Mouse (Mus musculus) bone marrow, adult 2 months (tissue): ENCODE measurements at regions not wholly inside any gene's neighbourhood (a gene's known extent, or its start where the extent isn't known, plus 50 kb on each side); places are given as distances from the start of the nearest gene placed in this dataset.
"Not testable (repeated sequence)": the region's sequence is repeated elsewhere in the genome, so short reads cannot be mapped to it uniquely, and the experiment has no call there.

ENCODE experiments used
- H3K27ac ChIP-seq: fragments of 200-500 bp; 2 replicates; pipeline ENCODE4 v1.5.1; 2012; ENCODE audit warnings: low read depth, mild to moderate bottlenecking, control low read depth, inconsistent platforms, low read length; ENCODE audit not compliant: control insufficient read depth, poor library complexity, insufficient read depth
- H3K4me1 ChIP-seq: fragments of 200-500 bp; 2 replicates; pipeline ENCODE4 v1.6.1; 2011; ENCODE audit warnings: low read length; ENCODE audit not compliant: control insufficient read depth, insufficient read depth
- H3K4me3 ChIP-seq: fragments of 200-500 bp; replicated peaks from 2 replicates; pipeline ENCODE3; 2011; ENCODE audit warnings: mild to moderate bottlenecking, low read depth, low read length, control low read depth; ENCODE audit not compliant: control insufficient read depth
- CTCF ChIP-seq: fragments of 200-500 bp; IDR thresholded peaks from 2 replicates; pipeline ENCODE4 v1.5.1; 2011; ENCODE audit warnings: low read length, control low read depth; ENCODE audit not compliant: control insufficient read depth, insufficient read depth
- POLR2A ChIP-seq: fragments of 200-500 bp; IDR thresholded peaks from 2 replicates; pipeline ENCODE4 v1.6.1; 2011; ENCODE audit warnings: low read depth, mild to moderate bottlenecking, control low read depth, low read length, borderline replicate concordance; ENCODE audit not compliant: control insufficient read depth
- WGBS: fragments of 180-500 bp; shearing (Covaris S2); methylation state at CpG from one replicate; pipeline ENCODE4 v1.1.7; 2018; 5-methylcytosine and 5-hydroxymethylcytosine counted together

DNA sequence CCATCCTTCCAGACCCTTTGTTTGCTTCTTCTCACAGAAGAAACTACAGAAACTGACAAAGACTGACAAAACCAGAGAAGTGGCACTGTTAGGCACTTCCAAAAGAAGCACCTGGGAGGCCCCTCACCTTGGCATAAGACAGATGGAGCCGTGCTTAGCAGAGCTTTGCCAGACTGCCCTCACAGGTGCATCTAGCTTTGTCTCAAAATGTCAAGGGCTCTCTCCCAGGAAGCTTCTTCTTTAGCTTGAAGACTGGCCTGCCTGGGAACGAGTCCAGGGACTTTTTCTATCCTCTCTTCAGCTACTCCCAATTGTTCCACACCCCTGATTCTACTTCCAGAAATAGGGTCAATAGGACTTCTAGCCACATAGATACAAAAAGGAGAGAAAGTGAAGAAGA, 219.4 kb downstream of the Dad1 start:
- Histone ChIP-seq H3K4me1 (no peaks in the 10 kb centered on the region), H3K27ac (no peak overlapping the region), H3K4me3 (no peak overlapping the region)
- TF ChIP-seq CTCF, result no peak
- no peak for TF ChIP-seq POLR2A
- WGBS, result 73% methylated on average over 2 of the region's 2 CpGs

DNA sequence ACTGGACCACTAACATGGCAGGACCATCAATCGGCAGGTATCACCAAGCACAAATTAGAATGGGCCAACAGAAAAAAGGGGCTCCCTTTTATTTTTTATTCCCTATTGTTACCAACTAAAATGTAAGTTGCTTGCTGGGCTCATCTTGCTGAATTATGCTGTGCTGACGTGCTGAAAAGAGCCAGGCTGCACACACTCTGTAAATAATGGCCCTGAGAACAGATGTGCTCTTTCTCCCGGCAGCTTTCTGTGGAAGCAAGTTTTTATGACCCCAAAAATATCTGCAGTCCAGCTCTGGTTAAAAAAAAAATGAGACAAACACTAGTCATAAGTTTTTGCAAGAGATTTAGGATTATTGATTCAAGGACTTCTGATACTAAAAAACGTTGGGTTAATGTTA, 230.4 kb downstream of the Dad1 start:
- H3K4me3 ChIP-seq, result no peak overlapping the region
- H3K4me1 ChIP-seq, result no peaks in the 10 kb centered on the region
- 79% methylated on average over 4 of the region's 4 CpGs for WGBS
- no peak overlapping the region for H3K27ac ChIP-seq
- TF ChIP-seq POLR2A (no peak), CTCF (no peak)

DNA sequence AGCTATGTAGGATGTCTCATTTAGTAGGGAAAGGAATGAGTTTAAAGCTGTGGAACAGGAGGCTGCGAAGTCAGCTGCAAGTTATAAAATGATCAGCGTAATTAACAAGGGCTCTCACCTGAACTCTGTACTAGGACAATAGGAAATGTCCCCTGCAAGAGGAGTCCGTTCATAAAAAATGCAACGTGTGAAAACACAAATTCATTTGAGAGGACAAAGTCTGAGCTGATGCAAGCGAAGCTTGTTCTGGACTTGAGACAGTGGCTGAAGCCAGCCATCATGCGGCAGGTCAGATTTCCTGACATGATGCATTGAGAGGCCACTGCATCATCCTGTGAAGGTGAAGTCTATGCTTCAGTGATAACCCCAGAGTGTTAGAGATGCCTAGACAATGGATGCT, 232.5 kb downstream of the Dad1 start:
- H3K4me1 ChIP-seq, result no peaks in the 10 kb centered on the region
- TF ChIP-seq POLR2A (no peak), CTCF (no peak)
- no peak overlapping the region for H3K4me3 ChIP-seq
- WGBS, result 79% methylated on average over 6 of the region's 6 CpGs
- no peak overlapping the region for H3K27ac ChIP-seq

DNA sequence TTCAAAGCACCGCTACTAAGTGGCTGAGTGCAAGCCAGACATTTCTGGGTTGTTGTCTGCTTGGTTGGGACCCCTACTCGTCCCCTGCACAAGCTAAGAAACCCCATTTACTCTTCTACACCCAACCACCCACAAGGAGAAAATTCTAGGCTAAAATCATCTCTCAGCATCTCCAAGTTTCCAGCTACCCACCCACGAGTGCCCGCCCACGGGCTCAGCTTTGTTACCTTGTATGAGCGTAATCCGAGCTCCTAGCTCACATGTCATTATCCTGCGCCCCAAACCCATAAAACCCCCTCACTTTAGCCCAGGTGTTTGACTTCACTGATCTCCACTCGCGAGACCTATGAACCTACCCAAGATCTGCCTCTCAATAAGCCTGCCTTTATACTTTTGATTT, 239.3 kb downstream of the Dad1 start:
- Histone ChIP-seq H3K4me3 (no peak overlapping the region), H3K4me1 (no peaks in the 10 kb centered on the region), H3K27ac (no peak overlapping the region)
- TF ChIP-seq CTCF (no peak), POLR2A (no peak)
- 82% methylated on average over 10 of the region's 10 CpGs for WGBS

DNA sequence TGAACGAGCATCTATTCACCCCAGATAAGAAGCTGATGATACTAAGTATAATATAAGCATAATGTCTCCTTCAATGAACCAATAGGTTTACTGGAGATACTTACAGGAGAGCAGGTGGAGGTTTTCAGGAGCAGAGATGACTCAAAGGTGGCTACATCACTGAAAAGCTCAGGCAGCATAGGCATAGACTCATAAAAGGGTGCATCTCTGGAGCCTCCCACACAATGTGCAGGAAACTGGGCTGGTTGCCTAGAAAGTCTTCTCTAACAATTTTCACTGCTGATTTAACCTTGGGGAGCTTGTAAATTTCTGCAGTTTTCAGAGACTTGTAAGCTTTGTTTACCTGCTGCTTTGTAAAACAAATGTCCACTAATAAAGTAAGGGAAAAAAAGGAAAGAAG, 251.8 kb downstream of the Dad1 start:
- 67% methylated on average over 1 of the region's 1 CpGs for WGBS
- TF ChIP-seq CTCF, result no peak
- no peak for TF ChIP-seq POLR2A
- Histone ChIP-seq H3K4me1 (no peaks in the 10 kb centered on the region), H3K4me3 (no peak overlapping the region), H3K27ac (no peak overlapping the region)

DNA sequence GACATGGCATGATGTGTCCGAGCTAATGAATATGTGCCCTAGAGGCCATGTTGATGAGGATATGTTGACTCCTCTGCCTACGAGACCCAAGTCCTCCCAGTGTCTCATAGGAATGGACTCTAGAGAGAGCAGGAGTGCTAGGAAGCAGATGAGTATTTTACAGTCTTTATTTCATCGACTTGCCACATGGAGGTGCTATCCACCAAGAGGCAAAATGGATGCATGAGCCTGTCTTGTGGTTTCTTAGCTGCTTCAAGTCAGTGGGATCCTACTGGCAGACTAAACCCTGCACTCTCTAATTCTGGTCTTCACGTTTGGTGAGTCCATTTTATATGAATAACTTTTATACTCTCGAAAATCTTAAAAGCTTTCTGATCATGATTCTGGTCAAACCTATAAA, 253.4 kb downstream of the Dad1 start:
- 64% methylated on average over 5 of the region's 5 CpGs for WGBS
- TF ChIP-seq CTCF, result no peak
- no peak for TF ChIP-seq POLR2A

DNA sequence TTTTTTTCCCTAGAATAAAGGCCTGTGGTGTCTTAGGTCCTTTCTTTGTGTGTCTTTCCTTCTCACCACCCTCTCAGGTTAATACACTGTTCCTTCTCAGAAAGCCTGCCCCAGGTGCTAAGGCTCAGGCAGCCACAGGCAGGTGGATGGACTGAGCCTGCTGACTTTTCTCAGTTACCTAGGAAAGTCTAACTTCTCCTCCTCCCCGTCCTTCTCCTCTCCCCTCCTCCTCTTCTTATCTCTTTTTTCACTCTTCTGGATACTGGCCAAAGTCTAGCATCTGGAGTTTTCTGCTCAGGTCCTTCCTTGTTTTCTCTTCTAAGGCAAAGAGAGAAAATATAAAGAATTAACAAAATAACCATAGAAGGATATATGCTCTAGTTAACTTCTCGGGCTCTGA, 260.5 kb downstream of the Dad1 start:
- TF ChIP-seq POLR2A, result no peak
- TF ChIP-seq CTCF, result no peak
- H3K4me3 ChIP-seq, result no peak overlapping the region
- WGBS, result 50% methylated on average over 2 of the region's 2 CpGs
- H3K4me1 ChIP-seq, result no peaks in the 10 kb centered on the region
- H3K27ac ChIP-seq, result no peak overlapping the region

More for the DNA sequence above, 253.4 kb downstream of the Dad1 start:
- Histone ChIP-seq H3K4me3 (no peak overlapping the region), H3K27ac (no peak overlapping the region), H3K4me1 (no peaks in the 10 kb centered on the region)

DNA sequence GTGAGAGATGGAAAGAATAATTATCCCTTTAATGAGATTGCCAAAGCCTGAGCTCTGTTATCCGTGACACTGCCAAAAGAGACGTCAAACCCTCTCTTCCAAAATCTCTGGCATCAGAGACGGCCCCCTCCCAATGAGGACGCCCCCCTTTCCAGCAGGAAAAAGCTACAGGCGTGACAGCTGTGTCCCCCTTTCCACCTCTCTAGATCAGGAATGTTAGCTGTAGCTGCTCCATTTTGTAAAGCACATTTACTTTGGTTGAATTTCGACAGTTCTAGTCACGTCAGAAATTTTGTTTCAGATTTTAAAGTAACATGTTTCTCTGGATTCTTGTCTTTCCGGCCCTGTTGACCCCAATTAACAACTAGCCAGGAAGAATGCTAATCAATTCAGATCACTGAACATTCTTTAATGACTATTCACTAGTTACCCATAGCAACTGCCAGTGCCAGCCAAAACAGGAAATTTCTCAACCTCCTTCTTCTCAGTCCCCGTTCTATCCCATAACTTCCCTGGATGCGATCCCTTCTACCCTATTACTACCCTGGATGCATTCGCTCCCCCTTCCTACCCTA, 261.1 kb downstream of the Dad1 start:
- TF ChIP-seq POLR2A, result no peak
- TF ChIP-seq CTCF, result no peak
- Histone ChIP-seq H3K27ac (no peak overlapping the region), H3K4me1 (no peaks in the 10 kb centered on the region), H3K4me3 (no peak overlapping the region)
- 72% methylated on average over 11 of the region's 11 CpGs for whole genome bisulfite sequencing

DNA sequence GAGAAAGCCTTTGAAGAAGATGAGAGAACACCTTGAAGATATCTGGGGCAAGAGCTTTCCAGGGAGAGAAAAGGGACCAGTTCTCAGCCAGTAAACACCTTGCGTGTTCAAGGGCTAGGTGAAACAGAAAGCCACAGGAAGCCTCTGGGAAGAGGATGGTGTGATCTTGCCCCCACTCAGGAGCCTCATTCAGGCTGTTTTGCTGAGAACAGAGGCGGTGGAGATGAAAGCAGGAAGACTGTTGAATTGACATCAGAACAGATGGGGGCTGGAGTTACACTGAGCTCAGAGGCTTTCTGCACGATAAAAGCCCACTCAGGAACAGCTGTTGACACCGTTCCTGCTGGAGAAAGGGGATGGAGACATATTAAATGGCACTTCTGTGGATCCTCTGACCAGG, 262.5 kb downstream of the Dad1 start:
- H3K4me1 ChIP-seq, result no peaks in the 10 kb centered on the region
- H3K27ac ChIP-seq, result no peak overlapping the region
- H3K4me3 ChIP-seq, result no peak overlapping the region
- no peak for TF ChIP-seq POLR2A
- TF ChIP-seq CTCF, result no peak
- WGBS, result 47% methylated on average over 4 of the region's 4 CpGs

DNA sequence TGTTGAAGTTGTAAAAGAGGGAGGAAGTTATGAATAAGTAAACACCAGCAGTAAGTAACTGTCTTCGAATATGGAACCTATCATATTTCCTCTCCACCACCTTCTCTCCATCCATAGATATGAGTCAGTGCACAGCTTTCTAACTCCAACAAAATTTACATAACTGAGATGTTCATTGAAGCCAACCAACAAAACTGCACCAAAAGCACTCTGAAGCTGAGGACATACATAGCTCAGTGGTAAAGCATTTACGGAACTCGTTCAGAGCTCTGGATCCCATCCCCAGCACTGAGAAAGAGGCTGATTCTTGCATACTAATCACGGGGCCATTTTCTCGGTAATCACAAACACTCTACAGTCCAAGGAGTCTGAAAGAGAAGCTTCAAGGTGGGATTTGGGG, 273.1 kb downstream of the Dad1 start:
- TF ChIP-seq CTCF, result no peak
- no peak for TF ChIP-seq POLR2A
- Histone ChIP-seq H3K4me3 (no peak overlapping the region), H3K27ac (no peak overlapping the region), H3K4me1 (no peaks in the 10 kb centered on the region)
- 70% methylated on average over 5 of the region's 5 CpGs for WGBS

DNA sequence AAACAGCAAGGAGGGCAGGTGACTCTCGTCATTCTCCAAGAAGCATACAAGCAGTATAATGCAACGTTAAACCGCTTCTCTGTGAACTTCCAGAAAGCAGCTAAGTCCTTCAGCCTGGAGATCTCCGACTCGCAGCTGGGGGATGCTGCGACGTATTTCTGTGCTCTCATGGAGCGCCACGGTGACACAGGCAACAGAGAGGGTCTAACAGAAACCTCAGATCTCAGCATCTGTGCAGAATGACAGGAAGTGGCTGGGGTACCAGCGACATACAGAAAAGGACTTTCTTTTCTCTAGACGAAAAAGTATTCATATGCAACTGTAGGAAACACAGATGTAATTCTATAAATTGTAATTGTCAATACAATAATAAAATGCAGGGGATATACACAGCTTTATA, 292.5 kb downstream of the Dad1 start:
- not testable (repeated sequence) for H3K27ac ChIP-seq, H3K4me3 ChIP-seq, H3K4me1 ChIP-seq
- 30% methylated on average over 11 of the region's 11 CpGs for WGBS
